Mouse (Mus musculus) stomach, postnatal 0 days (tissue): ENCODE results near the gene Kcnj4. TPM values are rescaled to one million over a fixed set of nuclear protein-coding genes. Genes with fewer than 3 reads are reported as not detected.

Experiments used
- ATAC-seq: fragments of 200-750 bp; cut with Nextera tagmentation; 2 replicates; pipeline ENCODE4 v1.8.0; 2017; ENCODE audit not compliant: low FRiP score, low TSS enrichment
- DNase-seq: peaks from one replicate; pipeline ENCODE4 v3.0.0-alpha.2; 2016; ENCODE audit warnings: low spot score
- H3K27ac ChIP-seq: fragments of 300-500 bp; sonication (generic); replicated peaks from 2 replicates; pipeline ENCODE4 v1.5.1; 2014; ENCODE audit warnings: mild to moderate bottlenecking, control low read depth
- H3K27me3 ChIP-seq: fragments of 300-500 bp; sonication (generic); 2 replicates; pipeline ENCODE4 v1.6.1; 2014; ENCODE audit warnings: low read length; ENCODE audit not compliant: control insufficient read depth, insufficient read depth
- H3K36me3 ChIP-seq: fragments of 300-500 bp; sonication (generic); 2 replicates; pipeline ENCODE4 v1.6.1; 2014; ENCODE audit warnings: low read length, mixed read lengths; ENCODE audit not compliant: control insufficient read depth, insufficient read depth
- H3K4me1 ChIP-seq: fragments of 300-500 bp; sonication (generic); replicated peaks from 2 replicates; pipeline ENCODE4 v1.6.1; 2014; ENCODE audit warnings: antibody characterized with exemption; ENCODE audit not compliant: control insufficient read depth, insufficient read depth
- H3K4me2 ChIP-seq: fragments of 300-500 bp; sonication (generic); replicated peaks from 2 replicates; pipeline ENCODE4 v1.6.1; 2014; ENCODE audit warnings: low read depth, mild to moderate bottlenecking, control low read depth, moderate library complexity
- H3K4me3 ChIP-seq: fragments of 300-500 bp; sonication (generic); 2 replicates; pipeline ENCODE4 v1.5.1; 2014; ENCODE audit warnings: low read depth, low read length, control low read depth
- H3K9ac ChIP-seq: fragments of 300-500 bp; sonication (generic); 2 replicates; pipeline ENCODE4 v1.6.1; 2014; ENCODE audit warnings: mild to moderate bottlenecking, low read length, control low read depth, mixed read lengths
- H3K9me3 ChIP-seq: fragments of 300-500 bp; sonication (generic); 2 replicates; pipeline ENCODE4 v1.6.1; 2016; ENCODE audit warnings: low read length; ENCODE audit not compliant: control insufficient read depth
- CTCF ChIP-seq: IDR thresholded peaks from 2 replicates; pipeline ENCODE4 v1.5.1; 2016; ENCODE audit warnings: antibody characterized with exemption, low read depth, mild to moderate bottlenecking, moderate library complexity
- EP300 ChIP-seq: optimal IDR thresholded peaks from 2 replicates; pipeline ENCODE3; 2016; ENCODE audit warnings: antibody characterized with exemption
- WGBS: fragments of 180-500 bp; shearing (Covaris S2); extraction: QIAGEN DNeasy Blood & Tissue Kit; methylation state at CpG from one replicate; pipeline ENCODE4 v1.1.7; 2014; 5-methylcytosine and 5-hydroxymethylcytosine counted together
- polyA plus RNA-seq: library from polyadenylated mRNA; unstranded; fragments of >200 nt; fragmentation: Nextera tagmentation; extraction: Ambion mirVana; gene quantifications from 2 replicates; pipeline ENCODE4 v1.2.1, GENCODE M21; 2015

Kcnj4 gene
- polyA plus RNA-seq, 1 experiment from 2014 or later = not detected

GRCm38 (mm10) chr15:79516171-79517096 lies 11.4 kb upstream of the Kcnj4 start, which contains the start of gene Kdelr3:
Kdelr3 (plus strand) TSS chr15:79516411.
- peak; percentile 77 for ATAC-seq
- peak within 1 kb of the TSS; percentile 77 for H3K27ac ChIP-seq

DNA sequence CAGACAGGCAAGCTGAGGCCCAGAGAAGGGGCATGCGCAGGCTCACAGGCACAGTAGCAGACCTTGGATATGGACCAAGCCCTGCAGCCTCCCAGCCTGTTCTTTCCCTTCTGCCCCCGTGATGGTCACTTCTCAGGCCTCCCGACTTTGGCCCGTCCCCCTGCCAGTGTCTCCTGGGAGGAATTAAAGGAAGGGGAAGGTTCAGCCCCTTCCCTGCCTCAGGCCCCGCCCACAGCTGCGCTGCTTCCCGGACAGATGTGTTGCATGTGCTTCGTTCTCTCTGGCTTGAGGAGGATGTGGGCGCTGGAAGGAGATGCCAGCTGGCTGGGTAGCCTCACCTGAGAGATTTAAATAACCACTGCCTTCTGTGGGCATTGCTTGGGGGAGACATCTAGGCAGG lies 8.9 kb upstream of the Kcnj4 start:
- Histone ChIP-seq H3K4me3 (no peak overlapping the region), H3K4me2 (no peak overlapping the region), H3K9me3 (no peaks in the 10 kb centered on the region), H3K4me1 (peaks cover 7% of the 10 kb centered on the region; the same call in 1 of the 2 replicates), H3K9ac (no peak overlapping the region), H3K27me3 (peaks cover 8% of the 10 kb centered on the region; the same call in 1 of the 2 replicates), H3K27ac (no peak overlapping the region), H3K36me3 (no peaks in the 10 kb centered on the region)
- 10% methylated on average over 9 of the region's 9 CpGs for WGBS
- TF ChIP-seq EP300 = no peak
- TF ChIP-seq CTCF = no peak
- ATAC-seq = no peak
- no peak for DNase-seq

More at GRCm38 (mm10) chr15:79516171-79517096, 11.4 kb upstream of the Kcnj4 start, which contains the start of gene Kdelr3:
- peak within 1 kb of the TSS; percentile 77 for H3K9ac ChIP-seq
- no peaks in the 10 kb centered on the region for H3K9me3 ChIP-seq
- H3K4me1 ChIP-seq = peaks cover 9% of the 10 kb centered on the region
- TF ChIP-seq CTCF (peak; percentile 41; the same call in 1 of the 2 replicates), EP300 (no peak)
- no peaks in the 10 kb centered on the region for H3K36me3 ChIP-seq
- no peaks in the 10 kb centered on the region for H3K27me3 ChIP-seq
- under 1% methylated on average over 70 of the region's 71 CpGs for WGBS
- H3K4me3 ChIP-seq = peak within 1 kb of the TSS; percentile 67
- H3K4me2 ChIP-seq = peak within 1 kb of the TSS; percentile 86
- DNase-seq = peak; percentile 85

- 4% methylated on average over 53 of the region's 61 CpGs for WGBS
- ATAC-seq (peak; percentile 80), DNase-seq (peak; percentile 89)
- H3K4me2 ChIP-seq = peak overlapping the region; percentile 69
- no peaks in the 10 kb centered on the region for H3K36me3 ChIP-seq
- peak overlapping the region; percentile 34 for H3K4me3 ChIP-seq
- no peak overlapping the region for H3K9ac ChIP-seq
- H3K9me3 ChIP-seq = no peaks in the 10 kb centered on the region
- H3K27me3 ChIP-seq = peaks cover 8% of the 10 kb centered on the region; the same call in 1 of the 2 replicates
- no peak for TF ChIP-seq CTCF
- H3K27ac ChIP-seq = no peak overlapping the region
- no peaks in the 10 kb centered on the region for H3K4me1 ChIP-seq
These were observed 6.7 kb upstream of the Kcnj4 start for GRCm38 (mm10) chr15:79511553-79512320.

GRCm38 (mm10) chr15:79510425-79510824 lies 5.4 kb upstream of the Kcnj4 start:
- no peak overlapping the region for H3K9ac ChIP-seq
- no peak overlapping the region for H3K4me2 ChIP-seq
- TF ChIP-seq CTCF (no peak), EP300 (no peak)
- WGBS = 77% methylated on average over 7 of the region's 7 CpGs
- no peaks in the 10 kb centered on the region for H3K9me3 ChIP-seq
- no peak overlapping the region for H3K4me3 ChIP-seq
- peaks cover 15% of the 10 kb centered on the region for H3K27me3 ChIP-seq
- ATAC-seq (no peak), DNase-seq (no peak)
- H3K4me1 ChIP-seq = peaks cover 3% of the 10 kb centered on the region; the same call in 1 of the 2 replicates
- H3K27ac ChIP-seq = no peak overlapping the region
- no peaks in the 10 kb centered on the region for H3K36me3 ChIP-seq

GRCm38 (mm10) chr15:79509998-79510397 lies 5.0 kb upstream of the Kcnj4 start:
- H3K27ac ChIP-seq = no peak overlapping the region
- no peaks in the 10 kb centered on the region for H3K36me3 ChIP-seq
- H3K4me2 ChIP-seq = no peak overlapping the region
- H3K9ac ChIP-seq = no peak overlapping the region
- H3K4me1 ChIP-seq = peaks cover 3% of the 10 kb centered on the region; the same call in 1 of the 2 replicates
- no peak for ATAC-seq
- no peak for DNase-seq
- no peak overlapping the region for H3K4me3 ChIP-seq
- no peaks in the 10 kb centered on the region for H3K9me3 ChIP-seq
- peaks cover 16% of the 10 kb centered on the region for H3K27me3 ChIP-seq
- WGBS = 39% methylated on average over 6 of the region's 6 CpGs
- TF ChIP-seq CTCF (no peak), EP300 (no peak)
